Mouse (Mus musculus): ENCODE results near the gene Chd9.
"Not testable (repeated sequence)": the region's sequence is repeated elsewhere in the genome, so short reads cannot be mapped to it uniquely, and the experiment has no call there.

Gene Chd9

DNA sequence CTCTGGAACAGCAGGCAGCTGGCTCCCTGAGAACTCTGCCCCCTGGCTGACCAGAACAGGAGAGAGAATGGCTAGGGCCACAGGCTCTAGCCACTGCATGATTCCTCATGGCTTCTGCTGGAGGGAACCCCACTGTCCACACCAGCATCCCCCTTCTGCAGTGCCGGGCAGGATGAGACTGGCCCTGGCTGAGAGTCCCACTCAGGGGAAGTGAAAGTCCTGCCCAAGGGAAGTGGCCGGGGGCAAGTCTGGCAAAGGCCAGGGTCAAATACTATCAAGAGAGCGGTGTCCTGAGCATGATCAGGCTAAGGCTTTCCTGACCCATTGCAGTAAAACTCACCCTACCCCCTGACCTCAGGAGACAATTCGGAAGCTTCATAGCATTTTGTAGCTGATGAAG, 44.9 kb downstream of the Chd9 start:
- DNase-seq: no peak

DNA sequence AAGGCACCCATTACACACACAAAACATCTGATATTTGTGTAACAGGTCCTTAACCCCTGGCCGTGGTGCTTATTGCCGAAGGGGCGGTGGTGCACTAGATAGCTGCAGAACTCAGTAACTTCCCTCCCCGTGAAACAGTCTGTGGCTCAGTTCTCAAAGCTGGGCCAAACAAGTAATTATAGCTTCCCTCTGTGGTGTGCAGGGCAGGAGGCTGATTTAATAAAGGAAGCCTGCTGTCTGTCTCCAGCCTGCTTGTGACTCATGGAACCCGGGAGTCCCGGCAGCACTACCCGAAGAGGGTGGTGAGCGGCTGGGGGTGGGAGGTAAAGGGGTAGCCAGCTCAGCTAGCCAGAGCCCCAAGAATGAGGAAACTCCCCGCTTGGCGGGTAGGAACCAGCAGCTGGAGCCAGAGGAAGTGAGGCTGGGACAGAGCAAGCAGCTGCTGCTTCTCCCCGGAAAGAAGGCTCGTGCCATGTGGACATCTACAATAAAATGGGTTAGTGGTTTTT, 48.1 kb downstream of the Chd9 start:
- peak; percentile 81 for DNase-seq

DNA sequence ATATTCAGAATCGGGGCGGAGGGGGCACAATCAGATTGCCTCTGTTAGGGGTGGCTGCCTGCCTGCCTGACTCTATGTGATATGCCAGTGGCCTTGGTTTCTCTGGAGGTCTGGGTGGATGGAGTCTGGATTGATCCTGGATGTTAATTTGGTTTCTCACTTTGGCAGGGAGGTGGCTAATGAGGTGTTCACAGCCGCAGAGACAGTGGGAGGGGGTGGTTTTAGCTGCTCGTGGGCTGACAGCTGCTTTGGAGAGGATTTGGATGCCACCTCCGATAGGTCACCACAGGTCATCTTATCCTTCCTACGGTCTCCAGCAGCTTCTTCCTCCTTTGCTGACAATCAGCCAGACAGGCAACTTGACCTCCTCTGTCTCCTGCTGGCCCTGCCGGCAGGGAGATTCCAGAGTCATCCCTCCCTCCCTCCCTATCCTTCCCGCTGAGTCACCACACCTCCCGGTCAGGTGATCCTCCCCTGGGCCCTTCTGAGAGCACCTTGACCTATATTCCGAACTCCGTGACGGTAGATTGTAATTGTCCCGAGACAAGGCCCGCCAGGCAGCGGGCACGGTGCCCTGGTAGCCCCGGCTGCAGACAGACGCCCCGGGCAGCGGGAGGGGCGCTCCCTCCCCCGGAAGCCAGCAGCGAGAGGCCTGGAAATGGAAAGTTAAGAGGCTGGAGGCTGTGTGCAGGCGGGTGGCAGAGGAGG, 48.7 kb downstream of the Chd9 start:
- peak; percentile 81 for DNase-seq

DNA sequence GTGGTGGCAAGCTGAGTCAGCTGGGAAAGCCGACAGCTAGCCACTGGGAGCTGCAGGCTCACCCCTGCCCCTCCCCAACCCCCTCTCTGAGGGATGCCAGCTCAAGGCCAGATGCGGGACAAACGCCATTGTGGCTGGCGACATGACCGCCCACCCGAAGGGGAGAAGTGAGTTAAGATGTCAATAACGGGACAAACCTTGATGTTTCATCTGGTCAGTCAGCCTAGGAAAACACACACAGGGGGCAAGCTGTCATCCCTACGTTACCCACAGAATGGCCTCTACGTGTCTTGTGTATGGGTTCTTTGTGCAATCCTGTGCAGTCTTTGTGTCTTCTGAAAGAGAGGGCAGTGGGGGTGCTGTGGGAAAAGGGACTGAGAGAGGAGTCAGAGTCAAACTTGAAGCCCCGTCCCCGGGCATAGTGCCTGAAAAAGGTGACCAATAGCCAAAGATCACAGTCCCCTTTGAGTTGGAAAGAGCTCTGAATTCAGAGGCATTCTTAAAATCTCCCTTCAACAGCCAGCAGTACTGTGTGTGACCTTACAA, 49.4 kb downstream of the Chd9 start:
- no peak for DNase-seq

DNA sequence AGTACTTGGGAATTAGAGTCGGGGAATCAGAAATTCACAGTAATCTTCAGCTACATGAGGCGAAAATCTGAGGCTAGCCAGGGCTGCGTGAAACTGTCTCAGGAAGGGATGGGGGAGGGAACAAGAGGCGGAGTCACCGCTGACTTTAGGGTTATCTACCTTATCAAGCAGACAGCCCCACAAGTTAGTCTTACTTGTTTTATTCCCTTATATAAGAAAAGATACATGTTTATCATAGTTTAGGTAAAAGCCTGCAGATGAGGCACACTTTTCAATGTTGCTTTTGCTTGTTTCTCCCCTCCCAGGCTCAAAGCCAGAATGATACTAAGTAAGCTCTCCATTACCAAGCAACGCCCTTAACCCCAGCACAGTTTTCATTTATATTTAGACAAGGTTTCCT, 50.4 kb downstream of the Chd9 start:
- no peak for DNase-seq

DNA sequence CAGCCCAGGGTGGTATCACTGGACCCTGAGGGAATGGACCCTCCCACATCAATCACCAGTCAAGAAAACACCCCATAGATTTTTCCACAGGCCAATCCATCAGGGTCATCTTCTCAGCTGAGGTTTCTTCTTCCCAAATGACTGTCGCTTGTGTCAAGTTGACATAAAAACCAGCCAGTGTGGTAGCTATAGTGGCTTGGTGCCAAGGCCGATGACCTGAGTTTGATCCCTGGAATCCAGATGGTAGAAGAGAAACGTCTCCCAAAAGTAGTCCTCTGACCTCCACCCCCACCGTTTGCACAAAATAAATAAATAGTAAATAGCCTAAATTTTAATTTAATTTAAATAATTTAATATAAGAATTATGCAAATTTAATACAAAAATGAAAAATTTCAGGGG, 51.9 kb downstream of the Chd9 start:
- DNase-seq: no peak

DNA sequence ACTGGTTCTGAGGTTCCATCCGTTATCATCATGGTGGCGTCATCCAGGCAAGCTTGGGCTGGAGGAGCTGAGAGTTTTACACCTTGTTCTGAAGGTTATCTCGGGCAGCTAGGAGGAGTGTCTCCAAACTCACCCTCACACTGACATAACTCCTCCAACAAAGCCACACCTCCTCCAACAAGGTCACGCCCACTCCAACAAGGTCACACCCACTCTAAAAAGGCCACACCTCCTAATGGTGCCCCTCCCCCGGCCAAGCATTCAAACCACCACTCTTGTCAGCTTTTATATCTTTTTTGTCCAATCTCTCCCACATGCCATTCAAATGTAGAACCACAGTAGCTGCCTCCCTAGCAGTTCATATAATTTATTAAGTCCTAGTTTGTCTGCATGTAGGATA, 53.0 kb downstream of the Chd9 start:
- no peak for DNase-seq

DNA sequence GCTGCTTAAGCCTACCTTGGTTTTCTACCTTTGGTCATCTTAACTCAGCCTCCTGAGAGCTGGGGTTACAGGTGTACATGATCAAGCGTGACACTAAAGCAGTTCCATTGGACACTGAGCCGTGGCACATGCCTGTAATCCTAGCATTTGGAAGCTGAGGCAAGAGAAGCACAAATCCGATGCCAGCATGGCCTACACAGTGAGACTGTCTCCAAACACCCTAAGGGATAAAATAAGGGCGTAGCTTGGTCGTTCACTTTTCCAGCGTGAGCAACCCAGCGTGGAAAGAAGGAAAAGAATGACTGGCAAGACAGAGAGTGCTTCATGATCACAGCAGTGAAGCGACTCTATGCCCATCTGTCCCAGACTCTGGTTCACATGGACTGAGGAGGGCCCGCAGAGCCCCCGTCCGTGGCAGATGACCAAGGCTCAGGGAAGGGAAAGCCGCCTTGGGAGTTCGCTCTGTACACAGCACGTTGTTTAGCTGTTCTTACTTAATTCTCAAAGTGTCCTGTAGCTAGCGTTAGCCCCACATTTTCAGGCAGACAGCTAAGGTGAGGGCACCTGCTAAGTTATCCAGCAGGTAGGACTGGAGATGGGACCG, 54.0 kb downstream of the Chd9 start:
- no peak for DNase-seq

DNA sequence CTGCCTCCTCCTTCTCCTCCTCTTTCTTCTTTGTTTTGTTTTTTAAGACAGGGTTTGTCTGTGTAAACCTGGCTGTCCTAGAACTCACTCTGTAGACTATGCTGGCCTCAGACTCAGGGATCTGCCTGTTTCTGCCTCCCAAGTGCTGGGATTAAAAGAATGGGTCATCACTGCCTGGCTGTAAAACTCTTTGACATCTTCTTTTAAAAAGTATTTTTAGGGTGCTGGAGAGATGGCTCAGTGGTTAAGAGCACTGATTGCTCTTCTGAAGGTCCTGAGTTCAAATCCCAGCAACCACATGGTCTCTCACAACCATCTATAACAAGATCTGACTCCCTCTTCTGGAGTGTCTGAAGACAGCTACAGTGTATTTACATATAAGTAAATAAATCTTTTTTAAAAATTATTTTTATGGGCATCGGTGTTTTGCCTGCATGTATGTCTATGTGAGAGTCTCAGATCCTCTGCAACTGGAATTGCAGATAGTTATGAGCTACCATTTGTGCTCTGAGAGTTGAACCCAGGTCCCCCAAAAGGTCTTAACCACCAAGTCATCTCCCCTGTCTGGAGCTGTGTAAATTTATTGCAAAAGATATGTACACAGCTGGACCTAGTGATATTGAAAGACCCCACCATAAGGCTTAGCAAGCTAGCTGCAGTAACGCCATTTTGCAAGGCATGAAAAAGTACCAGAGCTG, 57.7 kb downstream of the Chd9 start:
- no peak for DNase-seq

DNA sequence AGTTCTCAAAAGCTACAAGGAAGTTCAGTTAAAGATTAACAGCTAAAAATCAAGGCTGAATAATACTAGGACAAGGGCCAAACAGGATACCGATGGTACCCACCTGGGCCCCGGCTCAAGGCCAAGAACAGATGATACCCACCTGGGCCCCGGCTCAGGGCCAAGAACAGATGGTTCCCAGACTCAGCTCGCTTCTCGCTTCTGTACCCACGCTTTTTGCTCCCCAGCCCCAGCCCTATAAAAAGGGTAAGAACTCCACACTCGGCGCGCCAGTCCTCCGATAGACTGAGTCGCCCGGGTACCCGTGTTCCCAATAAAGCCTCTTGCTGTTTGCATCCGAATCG, 58.2 kb downstream of the Chd9 start:
- not testable (repeated sequence) for DNase-seq

DNA sequence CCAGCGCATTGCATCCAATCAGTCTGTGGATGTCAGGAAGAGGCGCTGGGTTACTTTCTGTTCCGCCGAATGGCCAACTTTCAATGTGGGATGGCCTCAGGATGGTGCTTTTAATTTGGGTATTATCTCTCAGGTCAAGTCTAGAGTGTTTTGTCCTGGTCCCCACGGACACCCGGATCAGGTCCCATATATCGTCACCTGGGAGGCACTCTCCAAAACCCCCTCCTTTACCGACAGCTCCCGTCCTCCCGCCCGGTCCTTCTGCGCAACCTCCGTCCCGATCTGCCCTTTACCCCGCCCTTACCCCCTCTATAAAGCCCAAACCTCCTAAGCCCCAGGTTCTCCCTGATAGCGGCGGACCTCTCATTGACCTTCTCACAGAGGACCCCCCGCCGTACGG, 59.2 kb downstream of the Chd9 start:
- not testable (repeated sequence) for DNase-seq

DNA sequence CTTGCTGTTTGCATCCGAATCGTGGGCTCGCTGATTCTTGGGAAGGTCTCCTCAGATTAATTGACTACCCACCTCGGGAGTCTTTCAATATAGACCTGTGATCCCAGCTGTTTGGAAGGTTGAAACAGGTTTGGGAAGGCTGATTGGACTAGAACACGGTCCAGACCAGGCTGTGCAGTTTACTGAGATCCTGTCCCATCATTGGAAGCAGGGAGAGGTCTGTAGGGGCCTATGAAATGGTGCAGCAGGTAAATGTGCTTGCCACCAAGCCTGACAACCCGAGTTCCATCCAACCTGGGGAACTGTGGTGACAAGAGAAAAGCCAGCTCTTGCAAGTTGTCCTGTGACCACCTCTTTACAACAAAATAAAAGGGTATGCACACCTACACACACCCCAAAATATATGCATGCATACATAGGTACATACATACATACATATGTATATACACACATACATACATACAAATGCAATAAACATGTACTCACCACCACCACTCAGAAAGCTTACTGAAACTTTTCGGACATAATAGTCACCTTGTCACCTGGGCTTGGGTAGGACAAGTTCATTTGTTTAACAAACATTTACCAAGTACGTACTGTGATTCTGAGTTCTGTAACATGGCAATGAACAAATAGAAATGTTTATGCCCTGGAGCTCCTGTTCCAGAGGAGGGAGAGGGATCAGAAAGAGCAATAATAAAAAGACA, 63.9 kb downstream of the Chd9 start:
- DNase-seq: no peak

DNA sequence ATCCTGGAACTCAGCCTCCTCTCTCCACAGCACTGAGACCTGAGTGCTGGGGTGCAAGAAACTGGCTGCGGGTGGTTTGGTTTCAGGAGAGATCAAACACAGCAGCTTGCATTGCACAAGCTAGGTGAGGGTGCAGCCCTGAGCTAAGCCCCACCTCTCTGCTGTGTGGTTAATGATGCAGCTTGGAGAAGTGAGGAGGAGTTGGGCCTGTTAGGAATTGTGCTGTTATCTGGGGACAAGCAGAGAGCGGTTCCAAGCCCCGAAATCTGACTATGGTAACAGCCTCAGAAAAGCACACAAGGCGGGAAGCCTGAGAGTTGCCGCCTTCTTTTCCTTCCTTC, 64.4 kb downstream of the Chd9 start:
- DNase-seq: no peak

DNA sequence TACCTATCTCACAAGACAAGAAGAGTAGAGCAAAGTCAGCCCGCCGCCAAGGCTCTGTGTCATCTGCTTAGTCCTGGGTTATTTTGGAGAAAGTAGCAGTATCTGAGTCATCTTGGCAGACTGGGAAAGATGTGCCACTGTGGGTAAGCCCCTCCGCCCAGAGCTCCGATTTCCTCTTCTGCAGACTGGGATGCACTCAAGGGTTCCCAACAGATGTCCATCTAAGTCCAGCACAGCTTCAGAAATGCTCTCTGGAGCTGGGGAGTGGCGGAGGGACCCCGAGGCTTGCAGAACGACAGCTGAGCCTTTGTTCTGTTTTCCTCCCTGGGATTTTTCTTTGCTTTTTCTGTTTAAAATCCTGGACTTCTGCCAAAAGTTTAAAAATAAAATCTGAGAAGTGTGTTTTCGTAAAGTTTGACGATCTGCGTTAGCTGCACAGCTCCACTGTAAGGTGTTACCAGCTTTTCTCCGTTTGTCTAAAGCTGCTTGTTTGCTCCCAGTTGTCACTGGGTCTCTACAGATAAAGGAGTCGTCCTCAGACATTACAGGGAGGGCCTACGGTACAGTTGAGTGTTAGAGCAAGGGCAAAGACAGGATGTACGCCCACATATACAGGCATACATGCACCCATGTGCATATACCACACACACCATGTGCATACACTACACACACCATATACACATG, 66.2 kb downstream of the Chd9 start:
- DNase-seq: peak; percentile 55

DNA sequence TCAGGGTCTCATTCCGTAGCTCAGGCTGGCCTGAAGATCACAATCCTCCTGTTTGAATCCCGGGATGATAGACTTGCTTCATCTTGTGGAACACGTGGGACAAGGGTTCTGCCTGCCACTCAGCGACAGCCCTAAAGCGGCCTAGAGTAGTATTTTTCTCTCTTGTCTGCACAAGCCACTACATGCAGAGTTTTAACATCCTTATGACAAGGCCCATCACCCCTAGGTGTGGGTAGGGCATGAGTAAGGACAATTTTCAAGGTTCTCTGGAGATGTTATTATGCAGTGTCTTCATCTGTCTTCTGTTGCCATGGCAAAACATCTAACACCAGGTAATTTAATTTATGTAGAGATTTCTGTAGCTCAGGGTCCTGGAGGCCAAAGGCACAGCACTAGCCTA, 69.2 kb downstream of the Chd9 start:
- DNase-seq: no peak

DNA sequence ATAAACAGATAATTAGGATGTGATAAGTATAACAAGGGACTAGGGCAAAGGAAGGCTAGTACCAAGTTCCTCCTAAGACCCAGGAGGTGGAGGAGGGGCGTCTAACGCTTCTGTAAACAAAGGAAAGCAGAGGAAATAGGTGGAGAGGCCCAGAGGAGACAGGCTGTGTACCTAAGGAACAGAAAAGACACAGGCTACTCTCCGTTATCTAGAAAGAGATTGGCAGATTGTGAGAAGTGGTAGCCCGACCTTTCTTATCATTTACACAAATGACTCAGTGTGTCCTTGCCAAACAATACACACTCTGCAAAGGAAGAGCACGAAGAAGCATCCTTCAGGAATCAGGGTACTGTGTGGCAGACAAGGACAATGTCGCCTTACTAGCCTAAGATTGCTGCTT, 70.4 kb downstream of the Chd9 start:
- no peak for DNase-seq

DNA sequence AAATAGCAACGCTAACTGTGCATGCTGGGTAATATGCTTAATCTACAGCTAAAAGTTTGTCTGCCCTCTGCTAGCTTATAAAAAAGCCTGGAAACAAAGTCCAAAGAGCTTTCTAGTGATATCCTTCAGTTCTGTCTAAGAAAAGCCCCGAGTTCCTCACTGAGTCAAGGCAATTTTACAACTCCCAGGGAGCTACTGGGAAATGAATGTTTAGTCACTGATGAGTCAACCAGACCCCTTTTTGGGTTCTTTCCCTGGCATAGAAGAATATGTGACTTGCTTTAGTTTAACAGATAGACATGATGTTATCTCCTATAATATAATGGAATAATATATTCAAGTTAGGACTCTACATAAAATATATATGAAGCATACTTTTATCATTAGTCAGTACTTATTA, 73.8 kb downstream of the Chd9 start:
- DNase-seq: no peak

DNA sequence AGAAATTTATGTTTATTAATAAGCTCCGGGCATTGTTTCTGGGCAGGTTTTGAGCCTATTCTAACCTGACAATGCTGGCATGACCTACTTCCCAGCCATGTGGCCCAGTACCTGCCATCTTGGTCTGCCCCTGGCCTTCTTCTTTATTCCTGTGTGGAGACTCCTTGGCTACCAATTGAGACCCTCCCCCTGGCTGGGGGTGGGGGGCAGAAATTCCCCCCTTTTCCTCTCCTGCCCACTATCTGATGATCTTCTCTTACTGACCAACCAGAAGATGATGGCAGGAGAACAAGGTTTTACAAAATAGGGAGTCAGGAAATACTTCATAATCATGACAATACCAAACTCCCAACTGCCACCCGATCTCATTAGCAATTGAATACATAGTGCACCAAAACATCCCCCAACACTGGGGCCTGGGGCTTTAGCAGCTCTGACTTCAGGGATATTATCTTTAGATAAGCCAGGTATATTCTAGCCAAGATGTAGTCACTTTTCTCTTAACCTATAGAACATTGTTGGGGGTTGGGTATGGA, 76.1 kb downstream of the Chd9 start:
- DNase-seq: no peak

DNA sequence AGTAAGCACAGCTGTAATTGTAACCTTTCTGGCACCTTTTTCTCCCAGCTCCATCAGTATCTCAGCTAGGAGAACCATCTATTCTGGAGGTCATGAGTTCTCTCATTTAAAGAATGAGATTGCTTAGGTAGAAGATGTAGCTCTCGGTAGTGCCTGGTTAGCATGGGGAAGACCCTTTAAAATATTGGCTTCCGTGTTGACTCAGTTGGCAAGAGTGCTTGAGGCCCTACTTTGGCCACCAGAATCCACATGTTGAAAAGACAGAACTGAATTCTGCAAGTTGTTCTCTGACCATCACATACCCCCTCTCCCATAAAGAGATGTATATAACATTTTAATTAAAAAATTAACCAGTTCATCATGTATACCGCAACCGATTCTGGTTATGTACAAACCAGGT, 78.8 kb downstream of the Chd9 start:
- no peak for DNase-seq

DNA sequence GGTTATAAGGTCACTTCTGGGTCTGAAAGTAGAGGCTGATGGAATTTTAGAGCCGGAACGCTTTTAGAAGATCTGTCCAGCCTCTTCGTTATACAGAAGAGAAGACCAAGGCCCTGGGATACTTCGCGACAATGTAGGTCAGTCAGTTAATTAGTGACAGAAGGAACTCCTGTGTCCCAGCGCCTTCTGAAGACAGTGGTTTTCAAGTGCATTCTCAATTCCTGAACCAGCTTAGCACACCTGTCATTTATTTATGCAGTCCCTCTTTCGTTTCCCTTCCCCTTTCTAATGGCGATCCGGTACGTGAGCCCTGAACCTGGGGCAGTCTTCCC, 79.3 kb downstream of the Chd9 start:
- DNase-seq: no peak

DNA sequence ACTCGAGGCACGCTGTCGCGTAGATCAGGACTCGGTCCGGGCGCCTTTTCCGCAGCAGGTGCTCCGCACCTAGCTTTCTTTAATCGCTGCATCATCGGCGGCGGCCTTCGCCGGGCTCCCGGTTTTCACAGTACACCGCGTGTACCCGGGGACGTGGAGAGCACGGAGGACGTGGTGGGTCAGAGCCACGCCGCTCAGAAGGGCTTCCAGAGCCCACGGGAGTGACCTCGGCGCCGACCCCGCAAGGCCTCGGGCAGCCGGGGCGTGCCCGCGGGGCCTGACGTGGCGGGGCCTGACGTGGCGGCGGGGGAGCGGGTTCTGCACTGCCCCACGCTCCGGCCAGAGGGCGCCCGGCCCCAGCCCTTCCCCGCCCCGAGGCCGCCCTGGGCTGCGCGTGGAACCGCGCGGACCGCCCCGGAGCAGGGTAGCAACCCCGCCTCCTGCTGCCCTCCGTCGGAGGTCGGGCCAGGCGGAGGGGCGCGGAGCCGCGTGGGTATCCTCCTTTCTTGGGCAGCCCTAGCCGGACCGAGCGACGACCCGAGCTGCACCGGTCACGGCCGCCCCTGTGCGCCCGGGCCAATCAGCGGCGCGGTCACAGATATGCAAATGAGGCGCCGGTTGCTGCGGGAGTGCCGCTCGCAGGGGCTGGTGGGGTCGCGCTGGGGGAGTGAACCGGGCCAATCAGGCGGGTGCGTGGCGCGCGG, 79.8 kb downstream of the Chd9 start:
- DNase-seq: peak; percentile 88
